Mouse (Mus musculus) E14TG2a.4 (cell line): ENCODE measurements around the gene Gria1.

Experiments used
- CTCF ChIP-seq: conservative IDR thresholded peaks from 2 replicates; pipeline ENCODE4 v1.5.1; 2014; ENCODE audit warnings: low read length
- NANOG ChIP-seq: IDR thresholded peaks from 2 replicates; pipeline ENCODE4 v1.6.1; 2014; ENCODE audit warnings: borderline replicate concordance, low read length, mixed read lengths
- POU5F1 ChIP-seq: IDR thresholded peaks from 2 replicates; pipeline ENCODE4 v1.6.1; 2014; ENCODE audit warnings: low read length, borderline replicate concordance

- TF ChIP-seq CTCF = no peak
- TF ChIP-seq NANOG = no peak
- TF ChIP-seq POU5F1 = no peak
Observed at GRCm38 (mm10) chr11:57014396-57014795, 3.2 kb downstream of the Gria1 start.
